Mouse (Mus musculus): ENCODE measurements around the gene Cped1. TPM values are rescaled to one million over a fixed set of nuclear protein-coding genes. Genes with fewer than 3 reads are reported as not detected.

Gene Cped1
- polyA plus RNA-seq, 1 experiment from 2014 or later: 3.6 TPM

DNA sequence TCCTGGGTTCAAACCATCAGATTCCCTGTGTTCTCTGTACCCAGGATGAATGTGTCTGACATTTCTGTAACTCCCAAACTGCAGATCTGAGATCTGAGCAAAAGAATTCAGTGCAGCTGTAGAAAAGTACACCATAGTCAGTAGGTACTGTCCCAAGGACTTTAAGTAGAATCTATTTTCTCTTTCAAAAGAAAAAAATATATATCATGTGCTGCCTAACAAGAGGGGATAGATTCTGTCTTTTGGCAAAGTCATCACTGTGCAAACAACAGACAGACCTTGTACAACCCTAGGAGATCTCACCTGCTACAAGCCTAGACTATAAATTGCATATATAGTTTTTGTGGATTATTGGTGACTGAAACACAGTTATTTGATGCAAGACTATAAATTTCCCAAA is 283.0 kb downstream of the Cped1 start:
- Histone ChIP-seq H3K4me3 (no peak overlapping the region), H3K4me2 (no peak overlapping the region), H3K9me3 (replicated peaks) (no peaks in the 10 kb centered on the region), H3K27me3 (replicated peaks) (no peaks in the 10 kb centered on the region), H3K36me3 (no peaks in the 10 kb centered on the region), H3K27ac (no peak overlapping the region), H3K4me1 (no peaks in the 10 kb centered on the region), H3K9ac (no peak overlapping the region)
- ATAC-seq: no peak

DNA sequence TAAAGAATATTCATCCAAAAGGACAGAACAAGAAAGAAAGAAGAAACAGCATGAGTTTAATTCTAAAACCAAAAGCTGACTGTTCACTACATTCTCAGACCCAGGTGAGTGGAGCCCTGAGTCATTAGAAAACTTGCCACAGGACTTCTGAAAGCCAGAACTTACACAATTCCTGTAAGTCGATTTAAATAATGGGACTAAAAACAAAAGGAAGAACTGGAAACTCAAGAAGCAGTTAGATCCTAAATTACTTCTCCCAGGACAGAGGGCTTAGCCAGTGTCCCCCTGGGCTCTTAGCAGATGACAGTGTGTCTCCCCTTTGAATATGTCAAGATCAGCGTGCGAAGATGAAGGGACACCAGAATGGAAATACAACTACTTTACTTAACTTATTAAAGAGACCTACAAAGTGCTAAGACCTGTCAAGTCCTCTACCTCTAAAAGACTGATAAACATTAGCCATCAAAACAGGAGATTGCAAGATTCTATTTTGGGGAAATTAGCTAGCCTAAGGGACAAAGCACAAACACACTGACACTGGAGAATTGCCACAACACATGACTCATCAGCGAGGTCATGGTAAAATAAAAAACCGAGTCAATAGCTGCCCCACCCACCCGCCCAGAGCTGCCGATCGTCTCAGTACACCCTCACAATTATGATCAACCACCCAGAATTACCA is 284.3 kb downstream of the Cped1 start:
- Histone ChIP-seq H3K4me3 (no peak overlapping the region), H3K36me3 (no peaks in the 10 kb centered on the region), H3K27me3 (replicated peaks) (no peaks in the 10 kb centered on the region), H3K9ac (no peak overlapping the region), H3K4me1 (no peaks in the 10 kb centered on the region), H3K9me3 (replicated peaks) (no peaks in the 10 kb centered on the region), H3K27ac (no peak overlapping the region), H3K4me2 (no peak overlapping the region)
- ATAC-seq: no peak
- WGBS (ENCODE audit: insufficient replicate concordance): 51% methylated on average over 8 of the region's 8 CpGs

- Histone ChIP-seq H3K4me3 (no peak overlapping the region), H3K27ac (no peak overlapping the region), H3K36me3 (no peaks in the 10 kb centered on the region), H3K9ac (no peak overlapping the region), H3K4me1 (no peaks in the 10 kb centered on the region), H3K9me3 (replicated peaks) (no peaks in the 10 kb centered on the region), H3K27me3 (replicated peaks) (no peaks in the 10 kb centered on the region), H3K4me2 (no peak overlapping the region)
- ATAC-seq: no peak
- WGBS (ENCODE audit: insufficient replicate concordance): 68% methylated on average over 3 of the region's 3 CpGs
Observed at GRCm38 (mm10) chr6:22277941-22278340, 292.2 kb downstream of the Cped1 start.

GRCm38 (mm10) chr6:22280217-22280861 is 294.6 kb downstream of the Cped1 start:
- no peak overlapping the region for H3K9ac ChIP-seq
- no peak overlapping the region for H3K4me3 ChIP-seq
- H3K4me1 ChIP-seq: no peaks in the 10 kb centered on the region
- no peak overlapping the region for H3K4me2 ChIP-seq
- WGBS (ENCODE audit: insufficient replicate concordance): 64% methylated on average over 14 of the region's 14 CpGs
- H3K36me3 ChIP-seq: no peaks in the 10 kb centered on the region
- no peaks in the 10 kb centered on the region for H3K9me3 ChIP-seq (replicated peaks)
- H3K27ac ChIP-seq: no peak overlapping the region
- no peaks in the 10 kb centered on the region for H3K27me3 ChIP-seq (replicated peaks)
- ATAC-seq: no peak

DNA sequence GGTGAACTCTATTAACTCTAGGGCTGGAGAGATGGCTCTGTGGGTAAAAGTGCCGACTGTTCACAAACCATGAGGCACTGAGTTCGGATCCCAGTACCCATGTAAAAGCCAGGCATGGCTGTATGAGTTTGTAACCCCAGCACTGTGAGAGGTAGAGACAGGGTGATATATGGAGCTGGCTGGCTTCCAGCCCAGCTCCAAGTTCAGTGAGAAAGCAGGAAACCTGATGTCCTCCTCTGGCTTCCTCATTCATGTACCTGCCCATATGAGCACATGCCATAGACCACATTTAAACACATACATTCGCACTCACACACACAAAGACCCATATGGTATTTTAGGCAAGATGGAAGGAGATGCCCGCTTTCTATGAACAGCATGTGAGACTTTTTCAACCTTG is 296.7 kb downstream of the Cped1 start:
- Histone ChIP-seq H3K9me3 (replicated peaks) (no peaks in the 10 kb centered on the region), H3K4me1 (no peaks in the 10 kb centered on the region), H3K36me3 (no peaks in the 10 kb centered on the region), H3K9ac (no peak overlapping the region), H3K4me2 (no peak overlapping the region), H3K27me3 (replicated peaks) (peaks cover 11% of the 10 kb centered on the region), H3K4me3 (no peak overlapping the region), H3K27ac (no peak overlapping the region)
- WGBS (ENCODE audit: insufficient replicate concordance): 66% methylated on average over 4 of the region's 4 CpGs
- ATAC-seq: no peak

DNA sequence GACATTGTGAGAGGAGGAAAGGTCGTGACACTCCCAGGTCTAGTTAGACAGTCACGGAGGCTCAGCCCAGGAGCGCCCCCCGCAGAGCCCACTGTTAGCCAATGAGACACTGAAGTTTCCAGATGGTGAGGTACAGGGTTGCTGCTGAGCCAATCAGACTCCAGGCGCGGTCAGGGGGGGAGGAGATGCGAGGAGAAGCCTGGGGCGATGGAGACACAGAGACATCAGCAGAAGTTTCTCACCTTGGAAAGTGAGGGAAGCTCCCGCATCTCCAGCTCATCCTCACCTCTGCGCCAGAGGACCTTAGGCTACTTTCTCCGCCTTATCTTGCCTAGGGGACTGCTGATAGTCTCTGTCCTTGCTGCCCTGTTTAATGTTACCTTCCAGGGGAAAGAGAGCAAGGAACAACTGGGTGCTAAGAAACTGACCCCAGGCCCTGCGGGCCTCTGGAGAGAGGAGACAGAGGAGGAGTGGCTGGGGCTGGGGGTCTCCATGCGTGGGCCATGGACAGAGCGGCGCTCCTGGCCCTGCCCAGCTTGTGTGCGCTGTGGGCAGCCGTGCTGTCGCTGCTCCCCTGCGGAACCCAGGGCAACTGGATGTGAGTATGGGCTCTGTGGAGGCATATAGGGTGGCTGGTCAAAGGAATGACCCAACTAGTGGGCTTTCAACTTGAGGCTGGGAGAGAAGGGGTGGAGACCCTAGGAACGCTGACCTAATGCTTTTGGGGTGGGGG is 302.5 kb downstream of the Cped1 start, which contains the start of gene Wnt16:
TSS of gene Wnt16 (plus strand) at position 224 of the 733 bp plus-strand sequence.
- H3K36me3 ChIP-seq: no peaks in the 10 kb centered on the region
- ATAC-seq: 0 out of 2 replicates have a peak, but pooled peaks have one; percentile 18
- no peak within 1 kb of the TSS for H3K27ac ChIP-seq
- no peaks in the 10 kb centered on the region for H3K9me3 ChIP-seq (replicated peaks)
- H3K9ac ChIP-seq: no peak within 1 kb of the TSS
- H3K4me1 ChIP-seq: peaks cover 7% of the 10 kb centered on the region; the same call in 1 of the 2 replicates
- H3K27me3 ChIP-seq (replicated peaks): peaks cover 43% of the 10 kb centered on the region
- WGBS (ENCODE audit: insufficient replicate concordance): 2% methylated on average over 20 of the region's 20 CpGs
- H3K4me3 ChIP-seq: peak within 1 kb of the TSS; percentile 28
- H3K4me2 ChIP-seq: peak within 1 kb of the TSS; percentile 56

GRCm38 (mm10) chr6:22288737-22289460 is 303.2 kb downstream of the Cped1 start:
- peak overlapping the region; percentile 56 for H3K4me2 ChIP-seq

GRCm38 (mm10) chr6:22289461-22290021 is 303.8 kb downstream of the Cped1 start:
- 6% methylated on average over 21 of the region's 21 CpGs for WGBS (ENCODE audit: insufficient replicate concordance)
- peak overlapping the region; percentile 56 for H3K4me2 ChIP-seq
- H3K36me3 ChIP-seq: no peaks in the 10 kb centered on the region
- no peak for ATAC-seq
- peak overlapping the region; percentile 28 for H3K4me3 ChIP-seq
- no peaks in the 10 kb centered on the region for H3K9me3 ChIP-seq (replicated peaks)
- H3K9ac ChIP-seq: no peak overlapping the region
- H3K4me1 ChIP-seq: peaks cover 7% of the 10 kb centered on the region; the same call in 1 of the 2 replicates
- no peak overlapping the region for H3K27ac ChIP-seq
- peaks cover 43% of the 10 kb centered on the region for H3K27me3 ChIP-seq (replicated peaks)

More at GRCm38 (mm10) chr6:22288737-22289460, 303.2 kb downstream of the Cped1 start:
- 0 out of 2 replicates have a peak, but pooled peaks have one; percentile 13 for ATAC-seq
- Histone ChIP-seq H3K9me3 (replicated peaks) (no peaks in the 10 kb centered on the region), H3K27ac (no peak overlapping the region), H3K36me3 (no peaks in the 10 kb centered on the region), H3K9ac (no peak overlapping the region), H3K27me3 (replicated peaks) (peaks cover 43% of the 10 kb centered on the region), H3K4me3 (peak overlapping the region; percentile 28), H3K4me1 (peaks cover 7% of the 10 kb centered on the region; the same call in 1 of the 2 replicates)
- WGBS (ENCODE audit: insufficient replicate concordance): 2% methylated on average over 38 of the region's 38 CpGs

DNA sequence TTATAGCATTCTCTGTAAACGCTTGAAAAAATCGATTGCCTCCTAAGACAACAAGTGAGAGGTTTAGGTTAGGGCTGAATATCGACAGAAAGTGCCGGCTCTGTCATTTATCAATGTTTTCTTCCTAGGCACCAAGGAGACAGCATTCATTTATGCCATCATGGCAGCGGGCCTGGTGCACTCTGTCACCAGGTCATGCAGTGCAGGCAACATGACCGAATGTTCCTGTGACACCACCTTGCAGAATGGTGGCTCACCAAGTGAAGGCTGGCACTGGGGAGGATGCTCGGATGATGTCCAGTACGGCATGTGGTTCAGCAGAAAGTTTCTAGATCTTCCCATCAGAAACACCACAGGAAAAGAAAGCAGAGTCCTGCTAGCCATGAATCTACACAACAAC is 305.1 kb downstream of the Cped1 start:
- Histone ChIP-seq H3K4me3 (no peak overlapping the region), H3K4me1 (peaks cover 7% of the 10 kb centered on the region; the same call in 1 of the 2 replicates), H3K27ac (no peak overlapping the region), H3K9ac (no peak overlapping the region), H3K9me3 (replicated peaks) (no peaks in the 10 kb centered on the region), H3K4me2 (no peak overlapping the region), H3K36me3 (no peaks in the 10 kb centered on the region), H3K27me3 (replicated peaks) (peaks cover 43% of the 10 kb centered on the region)
- WGBS (ENCODE audit: insufficient replicate concordance): 69% methylated on average over 8 of the region's 8 CpGs
- no peak for ATAC-seq

- ATAC-seq: no peak
- peaks cover 36% of the 10 kb centered on the region for H3K27me3 ChIP-seq (replicated peaks)
- H3K9me3 ChIP-seq (replicated peaks): no peaks in the 10 kb centered on the region
- H3K4me1 ChIP-seq: peaks cover 7% of the 10 kb centered on the region; the same call in 1 of the 2 replicates
- H3K9ac ChIP-seq: no peak overlapping the region
- 39% methylated on average over 4 of the region's 4 CpGs for WGBS (ENCODE audit: insufficient replicate concordance)
- H3K27ac ChIP-seq: no peak overlapping the region
- no peak overlapping the region for H3K4me3 ChIP-seq
- no peak overlapping the region for H3K4me2 ChIP-seq
- H3K36me3 ChIP-seq: no peaks in the 10 kb centered on the region
Observed at GRCm38 (mm10) chr6:22292056-22292455, 306.3 kb downstream of the Cped1 start.

DNA sequence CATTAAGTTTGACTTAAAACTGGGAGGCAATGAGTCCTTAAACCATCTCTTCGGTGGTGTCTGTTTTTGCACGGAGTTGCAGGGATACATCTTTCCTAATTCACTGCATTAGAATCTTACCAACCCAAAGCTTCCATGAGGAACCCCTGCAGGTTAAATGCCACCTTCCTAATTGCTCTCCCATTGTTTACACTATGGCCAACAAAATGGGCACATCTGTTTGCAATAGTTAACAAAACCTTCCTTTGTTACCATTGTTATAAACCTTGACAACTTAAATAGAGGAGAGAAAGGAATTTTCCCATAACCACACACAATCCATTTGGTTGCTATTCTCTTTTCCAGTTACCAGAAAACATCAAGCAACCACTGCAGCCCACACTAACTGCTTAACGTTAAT is 308.2 kb downstream of the Cped1 start:
- H3K27me3 ChIP-seq (replicated peaks): peaks cover 17% of the 10 kb centered on the region
- no peak overlapping the region for H3K27ac ChIP-seq
- H3K4me2 ChIP-seq: no peak overlapping the region
- no peak overlapping the region for H3K4me3 ChIP-seq
- no peaks in the 10 kb centered on the region for H3K36me3 ChIP-seq
- no peak for ATAC-seq
- H3K4me1 ChIP-seq: peaks cover 2% of the 10 kb centered on the region; the same call in 1 of the 2 replicates
- H3K9ac ChIP-seq: no peak overlapping the region
- H3K9me3 ChIP-seq (replicated peaks): no peaks in the 10 kb centered on the region
- 59% methylated on average over 3 of the region's 3 CpGs for WGBS (ENCODE audit: insufficient replicate concordance)
